Mouse (Mus musculus) layer of hippocampus, adult 8-10 months (tissue): ENCODE measurements around the gene Sipa1l1. TPM values are rescaled to one million over a fixed set of nuclear protein-coding genes. Genes with fewer than 3 reads are reported as not detected.
A peak's percentile ranks its signal among the peaks of the same experiment; 100 is the strongest.

Experiments used
- DNase-seq, 2 experiments: peaks; one replicate each; pipeline ENCODE4 v3.0.0; 2022; ENCODE audit warnings: low spot score in 2 of 2
- total RNA-seq, 4 experiments: library from RNA; stranded (reverse); gene quantifications; 2 replicates each; pipeline ENCODE4 v1.2.4; 2022

Gene Sipa1l1
- total RNA-seq, 4 experiments from 2014 or later, result 199 to 249 (median 219) TPM

GRCm38 (mm10) chr12:82246422-82246821 lies 77.3 kb downstream of the Sipa1l1 start:
- no peak for DNase-seq

GRCm38 (mm10) chr12:82247371-82248258 lies 78.5 kb downstream of the Sipa1l1 start:
- DNase-seq, result no peak

DNA sequence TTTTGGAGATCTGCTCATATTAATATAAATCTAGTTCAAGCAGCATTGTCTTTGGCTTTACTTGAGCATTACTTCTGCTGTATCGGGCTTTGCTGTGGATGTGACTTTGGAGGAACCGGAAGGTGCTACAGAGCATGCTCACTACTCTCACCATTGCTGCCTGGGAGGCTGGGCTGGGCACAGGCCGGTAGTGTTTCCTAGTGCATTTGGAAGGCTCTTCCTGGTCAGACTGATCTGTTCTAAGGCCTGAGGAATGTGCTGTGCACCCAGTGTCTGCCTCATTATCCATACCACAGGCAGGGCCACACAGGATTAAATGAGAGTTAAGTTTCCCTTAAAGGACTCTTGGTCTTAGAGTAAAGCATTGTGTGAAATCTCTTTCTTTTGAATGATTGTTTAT lies 79.4 kb downstream of the Sipa1l1 start:
- no peak for DNase-seq

DNA sequence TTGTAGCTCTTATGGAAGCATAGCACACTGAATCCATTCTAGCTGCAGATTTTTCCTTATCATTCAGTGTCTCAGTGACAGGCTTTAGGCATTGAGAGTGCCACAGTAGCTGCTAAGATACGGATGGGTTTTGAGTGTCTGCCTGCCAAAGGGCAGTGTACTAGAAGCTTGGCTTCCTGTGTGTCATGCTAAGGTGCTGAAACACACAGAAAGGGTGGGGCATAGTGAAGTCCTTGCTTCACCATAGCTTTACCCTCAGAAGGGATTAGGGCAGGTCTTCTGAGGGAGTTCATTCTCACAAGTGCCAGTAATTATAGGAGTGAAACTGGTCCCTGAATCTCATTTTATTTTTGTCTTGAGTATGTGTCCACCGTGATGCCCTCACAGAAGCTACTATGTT lies 82.2 kb downstream of the Sipa1l1 start:
- no peak for DNase-seq

DNA sequence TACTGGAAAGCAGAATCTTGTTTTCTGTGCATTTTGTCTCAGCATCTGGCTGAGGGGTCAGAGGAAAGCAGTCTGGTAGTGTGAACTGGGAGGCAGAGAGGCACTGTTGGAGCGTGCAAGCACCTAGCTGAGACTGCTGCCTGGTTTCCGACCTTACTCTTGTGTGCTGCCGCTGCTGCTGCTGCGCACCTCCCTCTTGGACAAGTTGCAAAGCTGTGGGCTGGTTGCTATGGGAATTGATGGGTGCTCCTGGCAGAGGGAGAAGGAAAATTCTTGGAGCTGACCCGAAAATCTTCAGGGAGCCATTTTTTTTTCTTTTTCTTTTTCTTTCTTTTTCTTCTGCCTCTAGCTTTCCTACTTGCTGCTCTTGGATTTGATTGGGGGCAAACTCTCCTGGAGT lies 85.0 kb downstream of the Sipa1l1 start:
- DNase-seq, result peak; percentile 43 to 66

GRCm38 (mm10) chr12:82256012-82256411 lies 86.9 kb downstream of the Sipa1l1 start:
- DNase-seq, result no peak

- DNase-seq, result no peak
Measured at GRCm38 (mm10) chr12:82256921-82257500, 87.9 kb downstream of the Sipa1l1 start.

- no peak for DNase-seq
Measured at GRCm38 (mm10) chr12:82257994-82258785, 89.1 kb downstream of the Sipa1l1 start.

GRCm38 (mm10) chr12:82263443-82263842 lies 94.3 kb downstream of the Sipa1l1 start:
- no peak for DNase-seq

GRCm38 (mm10) chr12:82264083-82264851 lies 95.1 kb downstream of the Sipa1l1 start:
- no peak for DNase-seq

GRCm38 (mm10) chr12:82265335-82266274 lies 96.5 kb downstream of the Sipa1l1 start:
- peak; percentile 44 to 45 for DNase-seq

- DNase-seq, result no peak
Measured at GRCm38 (mm10) chr12:82271447-82271846, 102.3 kb downstream of the Sipa1l1 start.

DNA sequence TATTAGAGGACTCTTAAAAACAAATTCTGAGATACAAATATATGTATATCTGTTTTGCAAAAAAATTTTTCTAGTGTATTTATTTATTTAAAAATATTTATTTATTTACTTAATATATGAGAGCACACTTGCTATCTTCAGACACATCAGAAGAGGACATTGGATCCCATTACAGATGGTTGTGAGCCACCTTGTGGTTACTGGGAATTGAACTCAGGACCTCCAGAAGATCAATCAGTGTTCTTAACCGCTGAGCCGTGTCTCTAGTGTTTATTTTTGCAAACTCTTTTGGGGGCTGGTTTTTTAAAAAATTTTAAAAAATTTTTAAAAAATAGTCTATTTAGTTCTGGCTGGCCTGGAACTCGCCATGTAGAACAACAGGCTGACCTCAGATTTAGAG lies 104.4 kb downstream of the Sipa1l1 start:
- no peak for DNase-seq

DNA sequence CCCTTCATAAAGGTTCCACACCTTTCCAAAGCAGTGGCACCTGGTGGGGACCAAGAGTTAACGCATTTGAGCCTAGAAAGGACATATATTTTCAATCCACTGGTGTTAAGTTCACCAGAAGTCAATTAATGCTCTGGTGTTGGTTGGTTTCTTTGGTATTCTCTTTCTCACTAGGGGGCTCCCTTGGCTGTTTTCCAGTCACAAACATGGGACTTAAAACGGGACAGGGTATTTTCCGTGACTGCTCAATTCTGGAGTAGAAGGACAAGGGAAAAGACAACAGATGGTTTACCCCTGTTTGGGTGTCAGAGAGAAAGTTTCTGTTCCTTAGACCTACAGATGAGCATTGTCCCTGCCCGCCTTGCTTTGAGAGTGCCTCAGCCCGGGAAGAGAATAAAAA lies 105.5 kb downstream of the Sipa1l1 start:
- no peak for DNase-seq

DNA sequence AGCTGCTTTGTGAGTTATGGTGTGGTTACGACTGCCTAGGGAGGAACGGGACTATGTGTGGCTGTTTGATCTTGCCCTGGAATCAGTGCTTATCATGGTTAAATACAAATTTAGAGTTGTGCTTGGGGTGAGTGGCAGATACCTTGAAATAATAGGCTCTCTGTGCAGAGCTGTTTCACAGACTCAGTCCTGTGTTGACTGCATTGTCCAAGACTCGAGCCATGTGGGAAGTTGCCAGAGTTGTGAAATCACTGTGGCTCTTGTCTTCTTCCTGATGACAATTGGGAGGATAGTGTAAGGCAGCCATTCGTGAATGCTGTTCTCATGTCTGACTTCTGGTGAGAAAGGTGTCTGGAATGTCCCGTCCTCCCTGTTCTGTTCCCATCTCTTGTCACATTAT lies 106.6 kb downstream of the Sipa1l1 start:
- no peak for DNase-seq

- DNase-seq, result no peak
Measured at GRCm38 (mm10) chr12:82276591-82276990, 107.5 kb downstream of the Sipa1l1 start.

DNA sequence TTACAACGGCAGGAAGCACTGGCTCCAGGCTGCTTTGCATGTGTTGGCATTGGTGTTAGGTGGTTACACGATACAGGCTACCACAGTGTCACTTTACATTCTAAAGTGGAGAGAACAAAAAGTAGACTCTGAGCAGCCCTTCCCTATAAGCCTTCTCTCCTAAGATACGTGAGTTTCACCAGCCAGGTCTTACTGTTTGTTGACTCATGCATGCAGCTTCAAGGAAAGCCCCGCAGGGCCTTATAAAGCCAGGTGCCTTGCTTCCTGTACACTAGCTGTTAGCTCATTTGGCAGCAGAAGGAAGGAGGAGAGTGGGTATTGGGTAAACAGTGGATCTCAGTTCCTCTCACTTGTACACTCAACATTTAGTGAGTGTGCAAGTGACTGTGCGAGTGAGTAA lies 115.5 kb downstream of the Sipa1l1 start:
- DNase-seq, result no peak

- no peak for DNase-seq
Measured at GRCm38 (mm10) chr12:82285018-82285417, 115.9 kb downstream of the Sipa1l1 start.

DNA sequence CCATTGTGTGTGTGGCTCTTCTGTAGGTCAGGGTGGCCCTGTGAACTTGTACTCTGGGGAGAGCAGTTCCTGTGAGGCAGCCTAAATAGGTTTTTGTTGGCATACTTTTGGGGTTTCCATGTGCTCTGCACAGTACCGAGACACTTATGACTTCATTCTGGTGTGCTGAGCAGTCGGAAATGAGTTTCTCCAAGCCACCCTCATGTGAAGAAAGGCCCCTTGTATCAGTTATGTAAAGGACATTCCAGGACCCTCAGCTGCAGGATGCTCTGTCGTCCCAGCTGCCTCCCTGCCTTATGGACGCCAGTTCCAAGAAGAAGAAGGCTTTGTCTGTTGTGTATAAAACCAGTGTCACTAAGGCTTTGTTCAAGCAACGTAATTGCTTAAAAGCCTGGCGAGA lies 116.9 kb downstream of the Sipa1l1 start:
- DNase-seq, result no peak

DNA sequence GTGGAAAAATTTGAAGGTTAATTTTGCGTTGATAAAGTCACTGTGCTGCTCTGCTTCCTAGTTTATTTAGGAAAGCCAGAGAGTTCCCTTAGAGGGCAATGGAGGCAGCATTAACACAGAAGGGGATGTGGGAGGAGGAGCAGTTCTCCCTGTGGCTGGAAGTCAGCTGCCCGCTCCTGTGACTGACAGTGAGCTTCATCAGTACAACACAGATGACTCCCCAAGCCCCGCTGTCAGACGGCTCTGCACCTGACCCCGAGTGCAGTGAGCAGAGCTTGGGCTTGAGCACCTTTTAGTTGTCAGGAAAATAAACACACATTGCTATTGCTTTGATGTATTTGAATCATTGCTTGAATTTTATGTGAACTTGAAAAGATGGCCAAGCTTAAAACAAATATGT lies 117.7 kb downstream of the Sipa1l1 start:
- no peak for DNase-seq
